Mouse (Mus musculus): Measurements from ENCODE around the gene Gm11077.

DNA sequence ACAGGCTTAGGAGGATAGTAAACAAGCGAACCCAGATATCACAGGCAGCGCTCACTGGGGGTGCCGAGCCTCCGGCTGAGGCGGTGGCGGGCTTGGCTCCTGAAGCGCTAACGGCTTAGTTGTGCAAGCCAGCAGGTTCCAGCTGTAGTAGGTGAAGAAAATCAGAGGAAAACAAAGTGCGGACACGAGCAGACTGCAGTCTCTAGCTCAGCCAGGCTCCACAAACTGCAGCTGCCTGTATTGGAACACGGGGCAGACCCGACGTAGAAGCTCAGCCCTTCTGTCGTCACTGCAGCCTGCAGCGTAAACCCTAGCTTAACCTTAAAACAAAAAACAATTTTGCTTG lies 4.5 kb downstream of the Gm11077 start:
- TF ChIP-seq ZNF384 (IDR thresholded peaks at IDR 0.05; ENCODE audit: low read depth, low read length): no peak
- TF ChIP-seq MAFK (IDR thresholded peaks at IDR 0.05; ENCODE audit: insufficient read depth, low read depth, low read length): no peak
